Mouse (Mus musculus) lung, postnatal 36 days (tissue): ENCODE measurements around the gene Zfp503.

Experiments used
- DNase-seq: peaks from one replicate; pipeline ENCODE4 v3.0.0; 2022; ENCODE audit warnings: mixed read lengths

Zfp503 gene

DNA sequence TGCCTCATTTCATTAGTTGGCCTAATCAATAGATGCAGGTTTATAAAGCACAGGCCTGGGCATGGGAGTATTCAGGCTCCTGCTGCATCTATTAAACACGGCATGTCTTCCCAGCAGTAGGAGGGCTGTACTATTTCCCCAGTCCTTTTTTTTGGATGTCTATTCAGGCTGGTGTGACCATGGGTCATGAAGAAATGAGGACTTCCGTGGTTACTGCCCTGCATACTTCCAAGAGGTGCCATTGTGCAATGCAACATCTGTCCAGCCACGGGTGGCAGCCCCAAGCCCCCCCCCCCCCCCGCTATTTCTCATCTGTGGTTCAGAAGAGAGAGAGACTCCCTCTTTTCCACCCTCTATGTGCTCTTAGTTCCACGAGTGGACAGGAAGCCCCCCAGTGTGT is 23.1 kb downstream of the Zfp503 start:
- DNase-seq = no peak

DNA sequence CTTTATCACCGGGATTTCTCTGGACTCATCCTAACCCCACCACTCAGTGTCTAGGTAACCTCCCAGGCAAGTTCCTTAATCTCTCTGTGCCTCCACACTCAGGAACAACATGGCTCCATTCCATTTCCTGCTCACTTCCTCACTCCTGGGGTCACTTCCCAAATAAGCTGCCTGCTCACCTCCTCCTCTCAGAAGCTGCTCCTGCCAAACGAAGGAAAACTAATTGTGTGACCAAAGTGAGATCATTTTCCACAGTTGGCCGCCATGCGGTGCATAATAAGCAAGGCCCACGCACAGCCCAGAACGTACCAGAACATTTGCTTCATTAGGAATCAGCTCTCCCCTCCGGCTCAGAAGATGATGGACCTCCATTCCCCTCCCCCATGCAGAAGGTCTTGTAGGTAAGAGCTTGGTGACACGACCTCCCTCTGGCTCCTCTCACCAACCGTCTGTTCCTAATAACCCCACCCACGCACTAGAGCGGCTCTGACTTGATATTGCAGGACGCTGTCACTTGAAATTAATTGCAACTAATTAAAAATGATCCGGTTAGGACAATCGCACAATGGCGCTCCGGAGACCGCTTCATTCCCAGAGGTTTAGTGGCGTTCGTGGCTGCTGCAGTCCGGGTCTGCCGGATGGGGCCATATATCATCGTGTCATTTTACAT is 26.9 kb downstream of the Zfp503 start:
- no peak for DNase-seq

DNA sequence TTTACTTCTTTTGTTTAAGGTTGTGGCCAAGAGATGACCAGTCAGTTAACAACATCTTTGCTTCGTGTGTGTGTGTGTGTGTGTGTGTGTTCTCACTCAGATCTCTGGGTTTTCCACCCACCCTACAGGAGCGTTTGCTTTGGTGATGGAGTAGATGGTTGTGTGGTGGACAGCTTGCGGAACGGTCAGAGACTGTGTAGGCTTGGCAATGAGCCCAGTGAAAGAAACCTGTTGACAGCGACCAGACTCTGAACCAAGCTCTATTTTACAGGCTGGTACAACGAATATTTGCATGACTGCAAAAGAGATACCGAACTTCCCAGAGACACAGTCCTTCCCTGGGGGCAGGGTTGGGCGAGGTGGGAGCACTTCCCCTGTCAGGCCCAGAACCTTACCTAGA is 30.2 kb downstream of the Zfp503 start:
- DNase-seq = no peak

DNA sequence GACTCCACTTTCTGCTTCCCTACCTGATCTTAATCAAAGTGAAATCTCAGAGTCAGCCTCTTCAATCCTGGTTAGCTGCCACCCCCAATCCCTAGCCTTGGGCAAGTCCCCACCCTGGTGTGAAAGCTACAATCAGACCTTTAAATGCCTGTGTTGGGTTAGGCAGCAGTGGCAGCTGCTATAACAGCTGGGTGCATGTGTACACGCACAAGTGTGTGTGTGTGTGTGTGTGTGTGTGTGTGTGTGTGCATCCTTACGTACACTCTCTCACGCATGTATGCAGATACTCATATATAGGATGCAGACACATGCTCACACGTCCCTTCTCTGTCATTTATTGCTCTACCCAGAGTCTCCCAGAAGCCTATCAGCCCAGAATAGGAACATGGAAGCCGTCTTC is 30.8 kb downstream of the Zfp503 start:
- DNase-seq = no peak

DNA sequence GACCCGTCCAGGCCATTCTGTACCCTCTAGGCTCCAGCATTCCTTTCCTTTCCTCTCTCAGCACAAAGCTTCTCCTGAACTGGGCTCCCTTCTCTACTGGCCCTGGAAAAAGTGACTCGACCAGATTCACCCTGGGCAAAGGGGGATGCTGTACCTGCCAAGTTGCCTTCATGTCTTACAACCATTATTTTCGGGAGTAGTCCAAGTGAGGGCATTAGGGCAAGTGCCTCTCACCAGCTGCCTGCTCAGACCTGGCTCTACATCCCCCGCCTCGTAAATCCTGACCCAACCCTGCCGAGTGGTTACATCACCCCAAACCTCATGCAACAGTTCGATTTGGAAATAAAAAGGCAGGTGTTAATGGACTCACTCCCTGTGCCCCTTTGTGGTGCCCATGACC is 36.9 kb downstream of the Zfp503 start:
- no peak for DNase-seq

DNA sequence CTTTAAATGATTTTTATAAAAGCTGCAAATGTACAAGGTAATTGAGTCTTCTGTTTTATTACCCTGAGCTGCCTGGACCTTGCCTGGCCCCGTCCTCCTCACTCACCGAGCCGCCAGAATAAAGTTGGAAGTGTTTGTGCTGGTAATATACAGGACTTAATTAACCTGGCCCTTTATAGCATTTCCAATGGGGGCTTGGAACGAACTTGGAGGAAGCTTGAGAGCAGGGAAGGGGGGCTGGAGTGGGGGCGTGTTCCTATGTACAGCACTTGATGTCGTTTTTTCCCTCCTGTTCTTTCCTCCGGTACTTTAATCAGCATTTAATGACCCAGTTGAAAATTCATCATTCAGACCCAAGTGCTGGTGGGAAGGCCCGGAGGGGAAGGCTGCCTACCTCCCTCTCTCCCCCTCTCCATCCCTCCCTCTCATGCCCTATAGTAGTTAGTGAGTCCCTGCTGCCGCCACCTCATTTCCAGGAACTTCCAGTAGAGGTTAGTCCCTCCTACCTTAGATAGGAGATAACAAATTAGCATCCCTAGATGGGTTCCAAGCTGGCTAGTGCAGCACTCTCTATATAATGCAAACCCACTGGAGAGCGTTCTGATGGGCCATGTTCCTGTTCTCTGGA is 37.4 kb downstream of the Zfp503 start:
- no peak for DNase-seq

DNA sequence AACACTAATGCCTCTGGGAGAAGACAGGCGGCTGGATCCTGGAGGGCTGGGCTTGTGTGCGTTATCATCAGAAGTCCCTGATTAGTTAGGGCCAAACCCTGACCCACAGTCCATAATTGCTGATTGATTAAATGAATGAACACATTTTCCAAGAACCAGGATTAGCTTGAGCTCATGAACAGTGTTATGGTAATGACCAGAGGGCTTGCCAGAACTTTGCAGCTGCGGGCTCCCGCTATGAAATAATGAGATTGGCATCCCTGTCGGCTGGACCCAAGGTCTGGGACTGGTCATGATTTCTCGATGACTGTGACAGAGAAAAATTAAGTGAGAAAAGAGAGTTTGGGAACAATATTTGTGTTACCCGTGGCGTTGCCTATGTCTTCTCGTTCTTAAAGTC is 44.5 kb downstream of the Zfp503 start:
- no peak for DNase-seq

DNA sequence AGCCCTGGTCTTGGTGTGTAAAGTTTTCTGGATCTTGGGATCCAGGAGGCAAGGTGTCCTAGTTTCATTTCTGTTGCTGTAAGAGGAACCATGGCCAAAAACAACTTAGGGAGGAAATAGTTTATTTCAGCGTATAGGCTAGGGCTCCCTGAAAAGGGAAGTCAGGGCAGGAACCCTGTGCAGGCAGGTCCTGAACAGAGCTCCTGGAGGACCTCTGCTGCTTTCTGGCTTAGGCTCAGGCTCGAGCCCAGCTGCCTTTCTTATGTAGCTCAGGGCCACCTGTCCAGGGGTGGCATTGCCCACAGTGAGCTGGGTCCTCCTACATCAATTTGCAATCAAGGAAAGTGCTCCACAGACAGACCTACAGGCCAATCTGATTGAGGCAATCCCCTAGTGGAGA is 47.8 kb downstream of the Zfp503 start:
- DNase-seq = no peak

DNA sequence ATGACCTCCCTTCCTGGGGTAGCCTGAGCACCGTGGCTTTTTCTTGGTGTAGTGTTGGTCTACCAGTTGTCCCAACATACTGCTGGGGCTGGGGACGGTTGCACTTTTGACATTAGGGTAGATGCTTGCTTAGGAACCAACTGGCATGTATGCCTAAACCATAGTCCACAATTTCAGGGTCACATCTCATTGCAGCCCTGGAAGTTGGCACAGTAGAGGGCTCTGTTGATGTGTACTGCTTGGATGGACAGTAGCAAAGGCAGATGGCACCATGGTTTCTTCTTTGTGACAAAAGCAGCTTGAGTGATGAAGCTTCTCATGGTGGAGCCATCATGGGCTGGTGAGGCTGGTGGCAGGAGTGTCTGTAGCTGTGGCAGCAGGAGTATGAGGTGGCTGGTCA is 52.3 kb downstream of the Zfp503 start:
- DNase-seq = no peak

DNA sequence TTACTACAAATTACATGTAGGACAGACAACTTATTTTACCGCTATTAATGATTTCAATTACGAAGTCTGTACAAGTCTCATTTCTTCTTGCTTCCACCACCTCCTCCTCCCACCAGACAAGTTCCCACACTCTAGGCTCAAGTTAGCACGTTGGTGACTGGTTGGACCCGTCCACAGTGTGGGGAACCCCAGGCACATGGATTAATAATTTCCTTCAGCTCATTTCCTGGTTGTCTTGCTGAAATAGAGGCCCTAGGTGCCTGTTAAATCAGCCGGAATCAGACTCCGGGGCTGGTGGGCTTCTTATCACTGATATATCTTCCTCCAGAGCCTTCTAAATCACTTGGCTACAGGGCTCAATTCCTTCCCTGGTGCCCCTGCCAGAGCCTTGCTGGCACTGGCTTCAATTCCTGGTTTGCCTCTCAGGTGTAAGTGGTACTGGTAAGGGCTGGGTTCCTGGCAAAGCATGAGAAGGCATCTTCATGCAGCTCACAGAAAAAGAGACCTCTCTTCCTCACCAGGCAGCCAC is 53.2 kb downstream of the Zfp503 start:
- no peak for DNase-seq
